Mouse (Mus musculus) hindlimb bud, embryonic 11.5 days (tissue): ENCODE data around the gene Selenoo.

Experiments
- DNase-seq: peaks from one replicate; pipeline ENCODE4 v3.0.0-alpha.2; 2012; ENCODE audit warnings: low read depth, low spot score; ENCODE audit errors: extremely low spot score

Gene Selenoo

GRCm38 (mm10) chr15:89075478-89076147, 13.3 kb upstream of the Selenoo start:
- no peak for DNase-seq

GRCm38 (mm10) chr15:89076156-89076731, 12.6 kb upstream of the Selenoo start:
- DNase-seq: no peak

- no peak for DNase-seq
These were observed 10.6 kb upstream of the Selenoo start for GRCm38 (mm10) chr15:89078208-89078836.

- DNase-seq: no peak
These were observed 5.0 kb upstream of the Selenoo start for GRCm38 (mm10) chr15:89083906-89084305.

GRCm38 (mm10) chr15:89084826-89085225, 4.1 kb upstream of the Selenoo start:
- DNase-seq: no peak

- no peak for DNase-seq
These were observed 566 bp downstream of the Selenoo start for GRCm38 (mm10) chr15:89089248-89090051.

GRCm38 (mm10) chr15:89090662-89091061, 1.8 kb downstream of the Selenoo start:
- no peak for DNase-seq

GRCm38 (mm10) chr15:89092181-89092580, 3.3 kb downstream of the Selenoo start:
- no peak for DNase-seq

GRCm38 (mm10) chr15:89097450-89097849, 8.6 kb downstream of the Selenoo start:
- no peak for DNase-seq

GRCm38 (mm10) chr15:89098616-89099015, 9.7 kb downstream of the Selenoo start:
- DNase-seq: no peak

GRCm38 (mm10) chr15:89100823-89101222, 11.9 kb downstream of the Selenoo start:
- DNase-seq: no peak

- DNase-seq: no peak
These were observed 13.8 kb downstream of the Selenoo start for GRCm38 (mm10) chr15:89102646-89103045.

GRCm38 (mm10) chr15:89103921-89104320, 15.0 kb downstream of the Selenoo start:
- no peak for DNase-seq

- DNase-seq: no peak
These were observed 15.5 kb downstream of the Selenoo start for GRCm38 (mm10) chr15:89104425-89104824.

GRCm38 (mm10) chr15:89106073-89106472, 17.2 kb downstream of the Selenoo start:
- DNase-seq: no peak

- DNase-seq: no peak
These were observed 18.1 kb downstream of the Selenoo start for GRCm38 (mm10) chr15:89106976-89107375.

GRCm38 (mm10) chr15:89110147-89110546, 21.3 kb downstream of the Selenoo start:
- no peak for DNase-seq

GRCm38 (mm10) chr15:89118007-89118406, 29.1 kb downstream of the Selenoo start:
- DNase-seq: no peak

GRCm38 (mm10) chr15:89122649-89123366, 33.9 kb downstream of the Selenoo start, which contains the start of gene Tubgcp6:
TSS of gene Tubgcp6 (minus strand) at chr15:89123112.
- peak; percentile 89 for DNase-seq

- DNase-seq: no peak
These were observed 34.7 kb downstream of the Selenoo start for GRCm38 (mm10) chr15:89123595-89123994.

- no peak for DNase-seq
These were observed 35.4 kb downstream of the Selenoo start for GRCm38 (mm10) chr15:89124312-89124711.
